Mouse (Mus musculus): ENCODE results near the gene D17H6S53E. TPM values are rescaled to one million over a fixed set of nuclear protein-coding genes. Genes with fewer than 3 reads are reported as not detected.

D17H6S53E gene
- total and polyA plus RNA-seq, 3 experiments, result 9.3 to 22.1 (median 12.8) TPM

- TF ChIP-seq GATA1 (IDR thresholded peaks at IDR 0.05; ENCODE audit: borderline replicate concordance, low read length) (no peak), CTCF (IDR thresholded peaks at IDR 0.05; ENCODE audit: low read depth, low read length) (no peak), GATA2 (IDR thresholded peaks at IDR 0.05; ENCODE audit: borderline replicate concordance, low read depth, low read length) (no peak), TAL1 (conservative IDR thresholded peaks at IDR 0.05; ENCODE audit: low read depth, low read length) (no peak), POLR2AphosphoS5 (IDR thresholded peaks at IDR 0.05; ENCODE audit: insufficient replicate concordance, low read depth, low read length) (no peak)
- ATAC-seq (ENCODE audit: extremely low read depth, insufficient number of reproducible peaks, low FRiP score, poor library complexity, severe bottlenecking) (no peak), DNase-seq (ENCODE audit: low spot score) (no peak)
- Histone ChIP-seq H3K27me3 (ENCODE audit: insufficient read depth, low read length) (no peaks in the 10 kb centered on the region), H3K4me1 (ENCODE audit: insufficient read depth, low read depth, low read length) (peaks cover 55% of the 10 kb centered on the region), H3K9me3 (replicated peaks) (no peaks in the 10 kb centered on the region), H3K36me3 (replicated peaks) (peaks cover 98% of the 10 kb centered on the region), H3K4me3 (ENCODE audit: low read depth, low read length) (0 out of 2 replicates have a peak overlapping the region, but pooled peaks have one; percentile 13)
Measured at GRCm38 (mm10) chr17:35155451-35155850, 29.3 kb downstream of the D17H6S53E start.

DNA sequence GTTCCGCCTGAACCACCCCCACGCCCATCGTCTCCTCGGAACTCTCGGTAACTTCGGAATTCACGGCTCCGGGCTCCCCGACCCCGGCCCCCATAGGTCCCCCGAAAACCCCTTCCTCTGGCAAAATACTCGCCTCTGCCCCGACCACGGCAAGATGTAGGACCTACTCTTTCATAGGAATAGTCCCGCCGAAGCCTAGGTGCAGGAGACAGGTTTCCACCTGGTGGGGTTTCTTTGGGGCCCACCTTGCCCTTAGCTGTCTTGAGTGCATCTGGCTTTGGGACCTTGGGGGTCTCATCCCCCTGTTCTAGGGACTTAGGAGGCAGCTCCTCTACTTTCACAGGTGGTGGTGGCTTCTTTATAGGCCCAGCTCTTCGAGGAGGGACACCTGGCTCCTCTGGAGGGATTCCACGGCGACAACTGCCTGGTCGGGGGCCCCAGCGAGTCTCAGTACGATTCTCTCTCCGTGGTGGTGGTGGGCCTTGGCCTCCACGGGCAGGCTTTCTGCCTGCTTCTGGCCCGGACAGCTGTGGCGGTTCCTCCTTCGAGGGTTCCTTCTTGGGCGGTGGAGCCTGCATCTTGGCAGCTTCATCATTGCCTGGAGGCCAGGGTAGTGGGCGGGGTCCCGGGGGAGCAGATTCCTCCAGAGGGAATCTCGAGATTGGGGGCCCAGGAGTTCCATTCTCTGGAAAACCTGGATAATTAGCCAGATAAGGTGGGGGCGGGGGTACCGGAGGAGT lies 30.5 kb downstream of the D17H6S53E start:
- no peaks in the 10 kb centered on the region for H3K9me3 ChIP-seq (replicated peaks)
- no peaks in the 10 kb centered on the region for H3K27me3 ChIP-seq (ENCODE audit: insufficient read depth, low read length)
- ATAC-seq (ENCODE audit: extremely low read depth, insufficient number of reproducible peaks, low FRiP score, poor library complexity, severe bottlenecking) (no peak), DNase-seq (ENCODE audit: low spot score) (no peak)
- H3K4me1 ChIP-seq (ENCODE audit: insufficient read depth, low read depth, low read length), result peaks cover 66% of the 10 kb centered on the region
- H3K4me3 ChIP-seq (ENCODE audit: low read depth, low read length), result no peak overlapping the region; the same call in 1 of the 2 replicates
- TF ChIP-seq GATA2 (IDR thresholded peaks at IDR 0.05; ENCODE audit: borderline replicate concordance, low read depth, low read length) (no peak), POLR2AphosphoS5 (IDR thresholded peaks at IDR 0.05; ENCODE audit: insufficient replicate concordance, low read depth, low read length) (no peak), TAL1 (conservative IDR thresholded peaks at IDR 0.05; ENCODE audit: low read depth, low read length) (no peak), GATA1 (IDR thresholded peaks at IDR 0.05; ENCODE audit: borderline replicate concordance, low read length) (no peak), CTCF (IDR thresholded peaks at IDR 0.05; ENCODE audit: low read depth, low read length) (no peak)
- H3K36me3 ChIP-seq (replicated peaks), result peaks cover 99% of the 10 kb centered on the region

DNA sequence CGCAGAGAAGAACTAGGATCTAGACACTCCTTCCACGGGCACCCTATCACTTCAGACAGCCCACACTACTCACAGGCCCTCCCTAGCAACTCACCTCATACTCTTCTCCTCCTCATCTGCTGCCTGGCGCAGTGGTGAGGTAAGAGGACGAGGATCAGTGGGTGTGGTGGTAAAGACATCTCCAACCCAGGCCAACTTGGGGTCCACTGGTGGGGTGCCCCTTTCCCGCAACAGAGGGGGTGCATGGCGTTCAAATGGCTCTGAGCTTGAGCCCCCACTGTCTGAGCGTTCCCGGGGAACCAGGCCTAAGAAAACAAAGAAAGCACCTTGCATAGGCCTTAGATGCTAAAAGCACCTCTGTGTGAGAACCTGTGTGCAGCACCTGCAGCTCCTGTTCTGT lies 31.1 kb downstream of the D17H6S53E start:
- no peaks in the 10 kb centered on the region for H3K9me3 ChIP-seq (replicated peaks)
- no peaks in the 10 kb centered on the region for H3K27me3 ChIP-seq (ENCODE audit: insufficient read depth, low read length)
- no peak for TF ChIP-seq TAL1 (conservative IDR thresholded peaks at IDR 0.05; ENCODE audit: low read depth, low read length)
- TF ChIP-seq GATA2 (IDR thresholded peaks at IDR 0.05; ENCODE audit: borderline replicate concordance, low read depth, low read length), result no peak
- TF ChIP-seq POLR2AphosphoS5 (IDR thresholded peaks at IDR 0.05; ENCODE audit: insufficient replicate concordance, low read depth, low read length), result no peak
- TF ChIP-seq CTCF (IDR thresholded peaks at IDR 0.05; ENCODE audit: low read depth, low read length), result no peak
- TF ChIP-seq GATA1 (IDR thresholded peaks at IDR 0.05; ENCODE audit: borderline replicate concordance, low read length), result no peak
- no peak for DNase-seq (ENCODE audit: low spot score)
- ATAC-seq (ENCODE audit: extremely low read depth, insufficient number of reproducible peaks, low FRiP score, poor library complexity, severe bottlenecking), result no peak
- peaks cover 70% of the 10 kb centered on the region for H3K4me1 ChIP-seq (ENCODE audit: insufficient read depth, low read depth, low read length)
- H3K36me3 ChIP-seq (replicated peaks), result peaks cover 100% of the 10 kb centered on the region
- H3K4me3 ChIP-seq (ENCODE audit: low read depth, low read length), result no peak overlapping the region

DNA sequence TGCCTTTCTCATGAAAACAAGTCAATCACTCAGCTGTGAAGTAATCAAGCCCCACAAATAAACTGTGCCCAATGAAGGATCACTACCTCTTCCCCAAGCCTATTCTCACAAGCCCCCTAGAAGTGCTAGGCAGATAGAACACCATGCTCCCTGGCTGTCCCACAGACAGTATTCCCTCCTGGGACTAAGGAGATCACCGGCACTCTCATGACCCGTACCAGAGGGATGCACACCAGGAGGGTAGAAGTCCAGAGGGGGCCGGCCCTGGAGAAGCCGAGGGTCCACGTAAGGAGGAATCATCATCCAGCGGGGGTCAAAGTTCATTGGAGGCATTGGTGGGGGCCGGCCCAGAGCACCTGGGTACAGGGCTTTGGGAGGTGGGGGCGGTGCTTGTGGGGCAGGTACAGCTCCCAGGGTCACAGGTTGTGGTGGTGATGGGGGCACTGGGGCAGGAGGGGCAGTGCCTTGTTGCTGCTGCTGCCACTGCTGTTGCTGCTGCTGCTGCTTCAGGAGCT lies 31.5 kb downstream of the D17H6S53E start:
- ATAC-seq (ENCODE audit: extremely low read depth, insufficient number of reproducible peaks, low FRiP score, poor library complexity, severe bottlenecking) (no peak), DNase-seq (ENCODE audit: low spot score) (no peak)
- Histone ChIP-seq H3K4me1 (ENCODE audit: insufficient read depth, low read depth, low read length) (peaks cover 75% of the 10 kb centered on the region), H3K4me3 (ENCODE audit: low read depth, low read length) (no peak overlapping the region), H3K36me3 (replicated peaks) (peaks cover 100% of the 10 kb centered on the region), H3K27me3 (ENCODE audit: insufficient read depth, low read length) (no peaks in the 10 kb centered on the region), H3K9me3 (replicated peaks) (no peaks in the 10 kb centered on the region)
- TF ChIP-seq POLR2AphosphoS5 (IDR thresholded peaks at IDR 0.05; ENCODE audit: insufficient replicate concordance, low read depth, low read length), result no peak
- TF ChIP-seq TAL1 (conservative IDR thresholded peaks at IDR 0.05; ENCODE audit: low read depth, low read length), result no peak
- no peak for TF ChIP-seq CTCF (IDR thresholded peaks at IDR 0.05; ENCODE audit: low read depth, low read length)
- TF ChIP-seq GATA2 (IDR thresholded peaks at IDR 0.05; ENCODE audit: borderline replicate concordance, low read depth, low read length), result no peak
- no peak for TF ChIP-seq GATA1 (IDR thresholded peaks at IDR 0.05; ENCODE audit: borderline replicate concordance, low read length)

GRCm38 (mm10) chr17:35158850-35159593 lies 32.8 kb downstream of the D17H6S53E start:
- TF ChIP-seq CTCF (IDR thresholded peaks at IDR 0.05; ENCODE audit: low read depth, low read length), result no peak
- TF ChIP-seq POLR2AphosphoS5 (IDR thresholded peaks at IDR 0.05; ENCODE audit: insufficient replicate concordance, low read depth, low read length), result no peak
- TF ChIP-seq GATA1 (IDR thresholded peaks at IDR 0.05; ENCODE audit: borderline replicate concordance, low read length), result no peak
- TF ChIP-seq TAL1 (conservative IDR thresholded peaks at IDR 0.05; ENCODE audit: low read depth, low read length), result no peak
- no peak for TF ChIP-seq GATA2 (IDR thresholded peaks at IDR 0.05; ENCODE audit: borderline replicate concordance, low read depth, low read length)
- ATAC-seq (ENCODE audit: extremely low read depth, insufficient number of reproducible peaks, low FRiP score, poor library complexity, severe bottlenecking), result no peak
- Histone ChIP-seq H3K27me3 (ENCODE audit: insufficient read depth, low read length) (no peaks in the 10 kb centered on the region), H3K9me3 (replicated peaks) (no peaks in the 10 kb centered on the region), H3K4me3 (ENCODE audit: low read depth, low read length) (no peak overlapping the region), H3K36me3 (replicated peaks) (peaks cover 96% of the 10 kb centered on the region), H3K4me1 (ENCODE audit: insufficient read depth, low read depth, low read length) (peaks cover 76% of the 10 kb centered on the region)
- no peak for DNase-seq (ENCODE audit: low spot score)

- Histone ChIP-seq H3K4me1 (ENCODE audit: insufficient read depth, low read depth, low read length) (peaks cover 73% of the 10 kb centered on the region), H3K36me3 (replicated peaks) (peaks cover 90% of the 10 kb centered on the region), H3K27me3 (ENCODE audit: insufficient read depth, low read length) (no peaks in the 10 kb centered on the region), H3K4me3 (ENCODE audit: low read depth, low read length) (no peak overlapping the region), H3K9me3 (replicated peaks) (no peaks in the 10 kb centered on the region)
- TF ChIP-seq TAL1 (conservative IDR thresholded peaks at IDR 0.05; ENCODE audit: low read depth, low read length), result no peak
- no peak for TF ChIP-seq GATA2 (IDR thresholded peaks at IDR 0.05; ENCODE audit: borderline replicate concordance, low read depth, low read length)
- no peak for TF ChIP-seq CTCF (IDR thresholded peaks at IDR 0.05; ENCODE audit: low read depth, low read length)
- TF ChIP-seq POLR2AphosphoS5 (IDR thresholded peaks at IDR 0.05; ENCODE audit: insufficient replicate concordance, low read depth, low read length), result no peak
- TF ChIP-seq GATA1 (IDR thresholded peaks at IDR 0.05; ENCODE audit: borderline replicate concordance, low read length), result no peak
- ATAC-seq (ENCODE audit: extremely low read depth, insufficient number of reproducible peaks, low FRiP score, poor library complexity, severe bottlenecking) (no peak), DNase-seq (ENCODE audit: low spot score) (no peak)
Measured at GRCm38 (mm10) chr17:35159638-35160037, 33.5 kb downstream of the D17H6S53E start.
